Mouse (Mus musculus) bone marrow macrophage, adult 2 months (primary cell): ENCODE data around the gene Smchd1. TPM values are rescaled to one million over a fixed set of nuclear protein-coding genes. Genes with fewer than 3 reads are reported as not detected.
"Not testable (repeated sequence)": the region's sequence is repeated elsewhere in the genome, so short reads cannot be mapped to it uniquely, and the experiment has no call there.

Experiments
- H3K27ac ChIP-seq: 2 replicates; pipeline ENCODE4 v1.5.1; 2012; ENCODE audit warnings: low read depth, low read length; ENCODE audit not compliant: insufficient read depth
- H3K4me1 ChIP-seq: 2 replicates; pipeline ENCODE4 v1.6.1; 2012; ENCODE audit warnings: low read length; ENCODE audit not compliant: control insufficient read depth, insufficient read depth
- H3K4me3 ChIP-seq: 2 replicates; pipeline ENCODE4 v1.5.1; 2012; ENCODE audit warnings: mild to moderate bottlenecking, low read length, moderate library complexity; ENCODE audit not compliant: insufficient read depth
- CTCF ChIP-seq: IDR thresholded peaks from 2 replicates; pipeline ENCODE4 v1.5.1; 2012; ENCODE audit warnings: low read depth, mild to moderate bottlenecking, low read length, moderate library complexity
- POLR2A ChIP-seq: IDR thresholded peaks from 2 replicates; pipeline ENCODE4 v1.6.1; 2012; ENCODE audit warnings: mild to moderate bottlenecking, low read depth, low read length, borderline replicate concordance
- polyA plus RNA-seq: library from polyadenylated mRNA; stranded (reverse); fragments of >200 nt; gene quantifications from 2 replicates; pipeline ENCODE4 v1.2.4, GENCODE M21; 2012; ENCODE audit not compliant: missing spikeins, insufficient read depth, insufficient read length

Smchd1 gene
- polyA plus RNA-seq, 1 experiment = 56.9 TPM

- TF ChIP-seq CTCF (no peak), POLR2A (no peak)
- Histone ChIP-seq H3K27ac (no peak overlapping the region), H3K4me3 (no peak overlapping the region), H3K4me1 (no peaks in the 10 kb centered on the region)
Measured at GRCm38 (mm10) chr17:71445191-71445590, 30.0 kb downstream of the Smchd1 start.

- Histone ChIP-seq H3K4me3 (no peak overlapping the region), H3K27ac (no peak overlapping the region), H3K4me1 (no peaks in the 10 kb centered on the region)
- TF ChIP-seq CTCF (no peak), POLR2A (no peak)
Measured at GRCm38 (mm10) chr17:71444718-71445117, 30.4 kb downstream of the Smchd1 start.

GRCm38 (mm10) chr17:71444126-71444525 is 31.0 kb downstream of the Smchd1 start:
- Histone ChIP-seq H3K4me1 (no peaks in the 10 kb centered on the region), H3K4me3 (no peak overlapping the region), H3K27ac (no peak overlapping the region)
- TF ChIP-seq POLR2A = no peak

GRCm38 (mm10) chr17:71443273-71443672 is 31.9 kb downstream of the Smchd1 start:
- Histone ChIP-seq H3K27ac (no peak overlapping the region), H3K4me1 (no peaks in the 10 kb centered on the region), H3K4me3 (no peak overlapping the region)
- TF ChIP-seq CTCF = no peak
- no peak for TF ChIP-seq POLR2A

- not testable (repeated sequence) for H3K4me3 ChIP-seq, H3K27ac ChIP-seq
- H3K4me1 ChIP-seq = peaks cover 12% of the 10 kb centered on the region
Measured at GRCm38 (mm10) chr17:71422502-71422901, 52.6 kb downstream of the Smchd1 start.

GRCm38 (mm10) chr17:71419448-71419847 is 55.7 kb downstream of the Smchd1 start:
- H3K4me3 ChIP-seq, H3K4me1 ChIP-seq, H3K27ac ChIP-seq: not testable (repeated sequence)

GRCm38 (mm10) chr17:71417008-71417407 is 58.1 kb downstream of the Smchd1 start:
- Histone ChIP-seq H3K4me1 (no peaks in the 10 kb centered on the region), H3K4me3 (no peak overlapping the region), H3K27ac (no peak overlapping the region)
- TF ChIP-seq POLR2A (no peak), CTCF (no peak)

GRCm38 (mm10) chr17:71387401-71387800 is 87.7 kb downstream of the Smchd1 start:
- no peaks in the 10 kb centered on the region for H3K4me1 ChIP-seq
- no peak overlapping the region for H3K27ac ChIP-seq
- H3K4me3 ChIP-seq = no peak overlapping the region
- no peak for TF ChIP-seq CTCF
- no peak for TF ChIP-seq POLR2A

- Histone ChIP-seq H3K4me1 (no peaks in the 10 kb centered on the region), H3K4me3 (no peak overlapping the region), H3K27ac (no peak overlapping the region)
- TF ChIP-seq CTCF (no peak), POLR2A (no peak)
Measured at GRCm38 (mm10) chr17:71380346-71380745, 94.8 kb downstream of the Smchd1 start.

- no peaks in the 10 kb centered on the region for H3K4me1 ChIP-seq
- TF ChIP-seq CTCF (no peak), POLR2A (no peak)
- no peak overlapping the region for H3K4me3 ChIP-seq
- no peak overlapping the region for H3K27ac ChIP-seq
Measured at GRCm38 (mm10) chr17:71377901-71378300, 97.2 kb downstream of the Smchd1 start.

GRCm38 (mm10) chr17:71355526-71355925 is 119.6 kb downstream of the Smchd1 start:
- no peak overlapping the region for H3K27ac ChIP-seq
- H3K4me3 ChIP-seq = no peak overlapping the region
- no peak for TF ChIP-seq CTCF
- TF ChIP-seq POLR2A = no peak
- H3K4me1 ChIP-seq = no peaks in the 10 kb centered on the region
